Mouse (Mus musculus) ovary, postnatal 36 days (tissue): ENCODE data around the gene Tepsin.

Experiments used
- DNase-seq: peaks from one replicate; pipeline ENCODE4 v3.0.0; 2022; ENCODE audit warnings: low spot score, mixed read lengths

Gene Tepsin

GRCm38 (mm10) chr11:120098588-120099511 lies at the start of gene Tepsin, which contains the start of gene Ndufaf8:
Tepsin (minus strand) TSS chr11:120098731.
Ndufaf8 (plus strand) TSS chr11:120098928.
- peak; percentile 99 for DNase-seq

DNA sequence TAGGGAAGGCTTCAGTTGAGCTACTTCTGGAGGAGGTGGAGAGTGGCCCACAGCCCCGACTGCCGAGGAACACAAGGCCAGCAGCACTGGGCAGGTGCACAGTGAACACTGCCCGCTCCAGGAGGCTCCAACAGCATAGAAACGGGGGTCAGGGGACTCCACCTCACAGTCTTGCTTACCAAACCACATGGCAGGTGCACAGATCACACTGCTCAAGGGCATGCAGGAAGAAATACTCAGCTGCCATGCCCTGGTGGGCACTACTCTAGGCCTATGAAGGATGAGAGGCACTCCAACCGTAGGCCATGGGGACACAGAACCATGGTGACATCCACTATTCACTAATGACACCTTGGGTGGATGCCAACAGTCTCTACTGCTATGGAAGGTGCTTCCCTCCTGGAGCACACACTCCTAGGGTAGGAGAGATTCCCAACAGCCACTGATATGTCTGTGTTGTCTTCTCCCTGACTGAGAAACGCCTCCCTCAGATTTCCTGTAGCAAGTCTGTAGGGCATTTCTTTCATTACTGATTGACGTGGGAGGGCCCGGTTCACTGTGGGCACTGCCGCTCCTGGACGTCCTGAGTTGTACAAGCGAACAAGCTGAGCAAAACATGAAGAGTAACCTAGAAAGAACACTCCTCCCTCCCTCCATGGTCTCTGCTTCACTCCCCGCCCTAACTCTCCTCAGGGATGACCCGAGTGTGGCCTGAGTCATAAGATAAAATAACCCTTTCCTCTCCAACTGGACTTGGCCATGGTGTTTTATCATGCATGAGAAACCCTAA lies 45.4 kb upstream of the Tepsin start:
- no peak for DNase-seq

DNA sequence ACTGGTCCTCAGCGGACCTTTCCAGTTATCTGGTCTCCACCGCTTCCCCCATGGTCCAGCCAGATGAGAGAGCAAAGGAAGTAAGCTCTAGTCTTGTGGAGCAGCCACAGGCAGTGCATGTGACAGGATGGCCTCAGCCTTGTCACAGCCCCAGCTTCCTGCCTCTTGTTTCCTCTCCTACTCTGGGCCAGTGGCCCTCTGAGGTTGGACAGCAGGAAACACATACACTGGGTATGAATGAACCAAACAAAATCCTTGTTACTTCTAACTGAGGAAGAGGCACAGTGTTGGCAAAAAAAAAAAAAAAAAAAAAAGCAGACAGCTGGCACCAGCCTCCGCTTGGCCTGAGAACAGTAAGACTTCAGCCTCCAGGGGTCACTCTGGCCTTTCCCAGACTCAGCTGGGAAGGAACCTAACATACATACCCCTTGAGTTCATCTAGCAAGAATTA lies 44.1 kb upstream of the Tepsin start:
- peak; percentile 48 for DNase-seq

DNA sequence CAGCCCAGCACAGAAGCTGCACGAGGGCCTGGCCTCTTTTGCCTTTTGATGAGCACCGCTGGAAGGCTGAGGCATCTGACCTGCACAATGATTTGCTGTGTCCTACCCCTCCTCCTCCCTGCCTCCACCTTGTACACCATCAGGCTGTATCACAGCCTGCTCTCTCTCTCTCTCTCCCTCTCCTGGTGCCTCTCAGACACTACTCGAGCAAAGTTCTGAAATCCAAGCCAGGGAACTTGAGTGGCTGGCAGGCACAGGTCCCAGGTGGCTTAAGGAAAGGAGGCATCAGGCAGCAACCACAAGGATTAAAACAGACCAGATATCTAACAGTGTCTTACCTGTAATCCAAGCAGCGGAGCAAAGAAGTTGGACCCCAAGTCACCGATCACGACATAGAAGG lies 41.7 kb upstream of the Tepsin start:
- DNase-seq, result no peak

DNA sequence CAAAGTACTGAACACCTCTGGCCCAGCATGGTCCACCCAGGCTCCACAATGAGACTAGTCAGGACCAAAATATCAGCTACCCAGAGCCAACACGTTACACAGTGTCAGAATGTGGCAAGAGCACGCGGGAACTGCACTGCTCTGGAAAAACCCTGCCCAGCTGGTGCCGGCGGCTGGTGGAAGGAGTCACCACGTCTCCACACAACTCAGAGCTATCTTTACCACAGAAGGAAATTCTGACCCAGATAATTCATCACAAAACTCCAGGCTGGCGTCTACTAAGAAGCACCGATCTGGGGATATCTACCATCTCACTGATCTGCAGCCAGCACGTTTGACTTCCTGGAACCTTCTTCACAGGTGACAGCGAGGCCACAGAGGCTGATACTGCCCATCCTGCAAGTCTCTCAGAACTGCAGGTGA lies 40.8 kb upstream of the Tepsin start:
- no peak for DNase-seq

GRCm38 (mm10) chr11:120137625-120138004 lies 39.1 kb upstream of the Tepsin start:
- DNase-seq, result no peak

DNA sequence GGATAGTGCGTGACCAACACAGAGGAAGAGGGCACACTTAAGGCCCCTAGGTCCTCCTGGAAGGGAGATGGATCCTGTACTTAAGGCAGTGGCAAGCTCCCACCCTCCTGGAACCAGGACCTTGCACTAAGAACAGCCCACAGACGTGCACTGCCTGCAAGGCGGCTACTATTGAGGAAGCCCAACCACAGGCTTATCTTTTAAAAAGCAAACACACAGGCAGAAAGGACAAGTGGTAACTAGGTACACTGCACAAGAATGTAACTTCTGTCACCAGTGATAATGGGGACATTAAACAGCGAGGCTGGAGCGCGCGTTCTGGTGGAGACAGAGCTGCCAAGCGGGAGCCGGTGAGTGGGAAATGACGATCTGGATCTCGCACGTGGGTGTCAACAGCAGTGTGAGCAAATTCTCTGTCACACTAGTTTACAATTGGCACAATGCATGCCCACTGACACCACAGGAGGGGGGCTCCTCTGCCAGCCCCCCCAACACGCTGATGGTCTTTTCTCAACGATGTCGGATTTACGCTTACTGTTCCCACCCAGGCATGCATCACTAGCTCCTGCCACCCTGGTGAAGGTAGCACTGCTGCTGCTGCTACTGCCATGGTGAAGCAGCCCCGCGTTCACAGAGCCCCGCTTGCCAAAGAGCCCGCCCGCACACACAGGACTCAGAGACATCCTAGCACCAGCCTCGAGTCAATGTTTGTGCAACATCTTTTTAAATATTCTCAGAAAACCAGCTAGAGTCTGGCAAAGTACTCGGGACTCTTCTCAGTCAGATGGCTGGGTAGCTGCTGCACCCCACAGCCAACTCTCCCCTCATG lies 38.5 kb upstream of the Tepsin start:
- no peak for DNase-seq

DNA sequence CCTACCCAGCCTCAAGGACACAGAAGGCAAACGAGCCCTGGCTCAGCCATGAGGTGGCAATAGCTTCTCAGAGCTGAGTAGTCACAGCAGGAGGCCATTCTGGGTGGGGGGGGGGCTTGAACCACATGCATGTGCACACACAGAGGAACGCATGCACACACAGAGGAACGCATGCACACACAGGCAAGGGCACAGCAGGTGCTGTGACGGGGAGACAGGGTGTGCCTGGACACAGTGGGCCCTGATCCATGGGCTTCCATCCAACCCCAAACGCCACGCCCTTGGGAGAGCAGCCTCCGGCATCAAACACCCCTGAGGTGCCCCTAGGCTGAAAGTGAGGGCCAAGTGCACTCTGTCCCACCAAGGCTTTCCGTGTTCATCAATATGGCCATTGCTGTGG lies 37.7 kb upstream of the Tepsin start:
- no peak for DNase-seq

DNA sequence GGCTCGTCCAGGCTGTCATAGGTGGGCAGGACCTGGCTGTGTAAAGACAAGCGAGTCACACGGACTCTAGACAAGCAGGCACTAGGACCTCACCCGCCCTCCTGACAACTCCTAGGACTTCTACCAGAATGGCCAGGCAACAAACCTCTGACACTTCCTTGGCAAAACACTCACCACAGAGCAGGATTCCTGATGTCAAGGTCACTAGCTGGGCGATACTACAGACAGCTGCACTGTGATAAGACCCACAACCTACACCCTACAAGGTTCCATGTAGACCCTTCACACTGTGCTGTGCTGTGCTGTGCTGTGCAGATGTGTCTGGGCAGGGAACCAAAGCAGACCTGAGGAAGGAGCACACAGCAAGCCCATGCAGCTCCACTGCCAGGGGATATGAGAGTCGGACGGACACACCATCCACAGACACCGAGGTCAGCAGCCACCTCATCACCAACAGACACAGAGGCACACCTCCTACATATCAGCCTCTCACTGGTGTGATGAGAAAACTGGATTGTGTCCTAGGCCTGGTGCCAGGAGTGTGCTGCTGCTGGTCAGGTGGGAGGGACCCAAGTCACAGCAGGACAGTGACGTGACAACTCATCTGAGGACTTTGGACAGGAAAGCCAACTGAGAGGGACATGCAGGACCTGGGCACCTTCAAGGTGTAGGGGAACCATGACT lies 36.5 kb upstream of the Tepsin start:
- no peak for DNase-seq

GRCm38 (mm10) chr11:120134148-120134547 lies 35.6 kb upstream of the Tepsin start:
- DNase-seq, result no peak

- no peak for DNase-seq
Measured at GRCm38 (mm10) chr11:120129281-120129680, 30.8 kb upstream of the Tepsin start.

- no peak for DNase-seq
Measured at GRCm38 (mm10) chr11:120126845-120127244, 28.3 kb upstream of the Tepsin start.

DNA sequence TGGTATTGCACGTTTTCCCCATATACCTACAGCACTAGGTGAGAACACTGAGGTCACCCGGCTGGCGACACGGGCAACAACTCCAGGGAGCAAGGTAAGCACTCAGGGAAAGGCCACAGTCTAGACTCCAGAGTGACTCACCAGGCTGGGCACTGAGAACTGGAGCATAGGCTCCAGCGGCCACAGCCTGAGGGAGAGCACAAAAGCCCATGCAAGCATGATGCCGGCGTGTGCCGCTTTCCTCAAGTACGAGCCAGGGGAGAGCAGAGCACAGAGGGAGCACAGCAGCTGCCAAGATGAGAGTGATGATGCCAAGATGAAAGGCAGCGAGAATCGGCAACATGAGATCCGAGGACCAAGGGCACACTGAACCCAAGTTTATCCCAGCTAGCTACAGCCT lies 23.6 kb upstream of the Tepsin start:
- no peak for DNase-seq

DNA sequence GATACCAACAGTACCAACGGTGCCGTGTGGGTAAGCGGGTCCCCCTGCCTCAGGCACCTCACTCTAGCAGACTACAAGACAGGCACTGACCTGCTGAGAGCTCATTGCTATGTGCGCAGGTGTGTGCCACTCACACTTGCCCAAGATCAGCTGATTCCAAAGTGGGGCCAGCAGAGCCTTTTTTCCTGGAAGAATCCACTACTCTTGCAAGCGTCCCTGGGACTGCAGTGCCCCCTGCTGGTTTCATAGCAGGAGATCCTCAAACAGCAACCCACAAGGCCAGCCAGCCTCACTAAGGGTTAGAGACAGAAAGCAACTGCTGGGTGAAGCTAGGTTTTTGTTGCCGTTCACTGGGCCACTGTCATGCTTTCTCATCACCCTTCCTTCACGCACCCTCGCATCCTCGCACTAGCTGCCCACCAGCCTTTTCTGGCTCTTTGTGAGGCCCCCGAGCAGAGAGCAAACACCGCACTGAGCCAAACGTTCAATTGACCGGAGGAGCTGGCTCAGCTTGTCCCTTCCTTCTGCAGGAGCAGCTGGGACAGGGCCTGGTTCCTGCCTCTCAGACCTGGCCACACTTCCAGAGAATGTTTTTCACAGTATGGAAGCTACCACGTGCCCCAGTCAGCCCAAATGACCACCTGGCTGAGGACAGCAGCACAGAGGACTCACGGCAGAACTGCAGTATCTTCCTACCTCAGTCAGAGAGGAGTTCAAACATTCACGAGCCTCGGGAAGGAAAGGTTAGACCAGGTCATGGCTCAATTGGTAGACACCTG lies 22.3 kb upstream of the Tepsin start:
- DNase-seq, result peak; percentile 58

- no peak for DNase-seq
Measured at GRCm38 (mm10) chr11:120119936-120120541, 21.5 kb upstream of the Tepsin start.

DNA sequence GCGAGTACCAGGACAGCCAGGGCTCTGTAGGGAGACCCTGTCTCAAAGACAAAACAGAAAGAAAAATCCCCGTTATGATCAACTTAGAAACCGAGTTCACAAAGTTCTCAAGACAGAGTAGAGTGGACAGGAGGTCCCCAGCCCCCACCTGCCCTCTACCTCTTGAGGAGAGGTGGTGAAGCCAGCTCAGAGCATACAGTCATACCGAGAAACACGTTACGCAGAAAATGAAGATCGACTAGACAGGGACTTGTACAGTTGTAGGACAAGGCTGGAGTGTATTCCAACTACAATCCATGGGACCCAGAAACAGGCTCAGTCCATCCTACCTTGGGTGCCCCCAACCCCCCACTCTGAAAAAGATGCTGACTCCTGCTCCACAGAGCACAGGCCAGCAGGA lies 20.6 kb upstream of the Tepsin start:
- DNase-seq, result no peak

GRCm38 (mm10) chr11:120117626-120118025 lies 19.1 kb upstream of the Tepsin start:
- DNase-seq, result no peak

GRCm38 (mm10) chr11:120114488-120115215 lies 16.1 kb upstream of the Tepsin start:
- no peak for DNase-seq

DNA sequence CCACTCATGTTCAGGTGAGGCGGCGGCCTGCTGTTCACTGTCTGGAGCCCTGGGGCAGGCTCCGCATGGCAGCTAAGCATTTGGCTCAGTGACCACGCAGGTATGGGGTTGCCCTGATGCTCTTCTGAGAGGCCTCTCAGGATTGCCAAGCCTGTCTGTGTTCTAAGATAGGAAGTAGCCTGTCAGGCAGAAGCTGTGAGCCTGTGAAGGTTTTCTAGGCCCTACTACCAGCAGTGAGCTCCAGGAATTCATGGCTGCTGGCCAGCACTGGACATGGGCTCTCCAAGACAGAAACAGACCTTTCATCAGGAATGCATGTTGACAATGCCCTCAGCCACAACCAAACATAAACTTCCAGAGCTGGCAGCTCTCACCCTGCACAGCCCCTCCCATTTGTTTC lies 13.6 kb upstream of the Tepsin start:
- no peak for DNase-seq
